Mouse (Mus musculus) ovary, postnatal 14 days (tissue): ENCODE measurements around the gene Tspan14.

Source experiments
- DNase-seq: peaks from one replicate; pipeline ENCODE4 v3.0.0; 2022; ENCODE audit warnings: low spot score

The Tspan14 gene

GRCm38 (mm10) chr14:40874565-40874964 lies 92.0 kb downstream of the Tspan14 start:
- no peak for DNase-seq

GRCm38 (mm10) chr14:40873961-40874360 lies 92.6 kb downstream of the Tspan14 start:
- DNase-seq: no peak

GRCm38 (mm10) chr14:40870598-40870997 lies 96.0 kb downstream of the Tspan14 start:
- no peak for DNase-seq

GRCm38 (mm10) chr14:40864811-40865514 lies 101.6 kb downstream of the Tspan14 start:
- no peak for DNase-seq

GRCm38 (mm10) chr14:40863659-40864058 lies 102.9 kb downstream of the Tspan14 start:
- DNase-seq: no peak

GRCm38 (mm10) chr14:40863022-40863421 lies 103.6 kb downstream of the Tspan14 start:
- no peak for DNase-seq
